Mouse (Mus musculus) small intestine, adult 10 weeks (tissue): ENCODE measurements around the gene Prrg2. TPM values are rescaled to one million over a fixed set of nuclear protein-coding genes. Genes with fewer than 3 reads are reported as not detected.

Source experiments
- polyA plus RNA-seq: library from polyadenylated mRNA; stranded (reverse); fragments of 350-450 nt; fragmentation: Illumina TruSeq; extraction: RNeasy Lipid Tissue Mini Kit (QIAGEN cat#74804); gene quantifications from one replicate; pipeline ENCODE4 v1.2.3, GENCODE M21; 2014; ENCODE audit warnings: low replicate concordance

Prrg2 gene
- polyA plus RNA-seq, result 9.4 TPM

GRCm38 (mm10) chr7:45062239-45062835 lies at the start of gene Prrg2, which contains the start of gene Nosip:
Gene Prrg2, minus strand, starts transcription at chr7:45062677.
Gene Nosip, plus strand, starts transcription at chr7:45062429.

GRCm38 (mm10) chr7:45103652-45104180 lies 41.2 kb upstream of the Prrg2 start, which contains the start of gene Fcgrt:
Gene Fcgrt, minus strand, starts transcription at chr7:45103851.

GRCm38 (mm10) chr7:45092048-45092447 lies 29.6 kb upstream of the Prrg2 start, which contains the start of gene Rcn3:
Gene Rcn3, minus strand, starts transcription at chr7:45092221.

GRCm38 (mm10) chr7:45052862-45053116 lies 9.7 kb downstream of the Prrg2 start, which contains the start of gene Prr12:
Gene Prr12, minus strand, starts transcription at chr7:45052881.

GRCm38 (mm10) chr7:45017242-45018061 lies 45.0 kb downstream of the Prrg2 start, which contains the start of gene Rras:
Gene Rras, plus strand, starts transcription at chr7:45017961.

GRCm38 (mm10) chr7:45015957-45016612 lies 46.4 kb downstream of the Prrg2 start, which contains the start of gene Scaf1:
Gene Scaf1, minus strand, starts transcription at chr7:45016363.

Other genes with a start within 250 kb of the Prrg2 start
- gene Nup62, start 246.6 kb downstream of the Prrg2 start, polyA plus RNA-seq, result 3.6 TPM
- gene Il4i1, start 246.3 kb downstream of the Prrg2 start, polyA plus RNA-seq, result not detected
- gene Atf5, start 246.0 kb downstream of the Prrg2 start, polyA plus RNA-seq, result 1.0 TPM
- gene Akt1s1, start 213.7 kb downstream of the Prrg2 start, polyA plus RNA-seq, result 1.1 TPM
- gene Tbc1d17, start 213.6 kb downstream of the Prrg2 start, polyA plus RNA-seq, result not detected
- not detected for gene Pnkp, start 205.5 kb downstream of the Prrg2 start, polyA plus RNA-seq
- not detected for gene Ptov1, start 192.9 kb downstream of the Prrg2 start, polyA plus RNA-seq
- 1.3 TPM for gene Med25, start 170.0 kb downstream of the Prrg2 start, polyA plus RNA-seq
- gene Fuz, start 166.6 kb downstream of the Prrg2 start, polyA plus RNA-seq, result 0.48 TPM
- gene Ap2a1, start 133.2 kb downstream of the Prrg2 start, polyA plus RNA-seq, result 9.8 TPM
- not detected for gene Tsks, start 119.5 kb downstream of the Prrg2 start, polyA plus RNA-seq
- gene Cpt1c, start 87.8 kb downstream of the Prrg2 start, polyA plus RNA-seq, result 0.15 TPM
- gene Prmt1, start 76.1 kb downstream of the Prrg2 start, polyA plus RNA-seq, result 2.3 TPM
- 11.1 TPM for gene Irf3, start 65.0 kb downstream of the Prrg2 start, polyA plus RNA-seq
- gene Bcl2l12, start 64.0 kb downstream of the Prrg2 start, polyA plus RNA-seq, result not detected
- gene Scaf1, start 46.3 kb downstream of the Prrg2 start, polyA plus RNA-seq, result 2.0 TPM
- 1.1 TPM for gene Rras, start 44.7 kb downstream of the Prrg2 start, polyA plus RNA-seq
- not detected for gene Prr12, start 9.8 kb downstream of the Prrg2 start, polyA plus RNA-seq
- 4.6 TPM for gene Nosip, start 248 bp downstream of the Prrg2 start, polyA plus RNA-seq
- not detected for gene Rcn3, start 29.5 kb upstream of the Prrg2 start, polyA plus RNA-seq
- gene Fcgrt, start 41.2 kb upstream of the Prrg2 start, polyA plus RNA-seq, result 3.7 TPM
- 126 TPM for gene Rps11, start 61.8 kb upstream of the Prrg2 start, polyA plus RNA-seq
- 181 TPM for gene Rpl13a, start 66.1 kb upstream of the Prrg2 start, polyA plus RNA-seq
- gene Gm45713, start 73.6 kb upstream of the Prrg2 start, polyA plus RNA-seq, result not detected
- gene Flt3l, start 73.8 kb upstream of the Prrg2 start, polyA plus RNA-seq, result 13.9 TPM
- gene Pih1d1, start 91.6 kb upstream of the Prrg2 start, polyA plus RNA-seq, result not detected
- 13.8 TPM for gene Aldh16a1, start 91.9 kb upstream of the Prrg2 start, polyA plus RNA-seq
- not detected for gene Slc17a7, start 101.3 kb upstream of the Prrg2 start, polyA plus RNA-seq
- not detected for gene Gfy, start 116.9 kb upstream of the Prrg2 start, polyA plus RNA-seq
- gene Pth2, start 118.3 kb upstream of the Prrg2 start, polyA plus RNA-seq, result not detected
- not detected for gene Ccdc155, start 142.2 kb upstream of the Prrg2 start, polyA plus RNA-seq
- gene Dkkl1, start 149.5 kb upstream of the Prrg2 start, polyA plus RNA-seq, result not detected
- gene Tead2, start 153.1 kb upstream of the Prrg2 start, polyA plus RNA-seq, result 1.7 TPM
- 2.0 TPM for gene Cd37, start 176.4 kb upstream of the Prrg2 start, polyA plus RNA-seq
- not detected for gene Slc6a16, start 178.4 kb upstream of the Prrg2 start, polyA plus RNA-seq
- not detected for gene Slc6a21, start 214.8 kb upstream of the Prrg2 start, polyA plus RNA-seq